Mouse (Mus musculus) hindbrain, postnatal 0 days (tissue): ENCODE results near the gene Cmip. TPM values are rescaled to one million over a fixed set of nuclear protein-coding genes. Genes with fewer than 3 reads are reported as not detected.
A peak's percentile ranks its signal among the peaks of the same experiment; 100 is the strongest.

ENCODE experiments used
- ATAC-seq: fragments of 200-750 bp; cut with Nextera tagmentation; 2 replicates; pipeline ENCODE4 v1.8.0; 2017; ENCODE audit warnings: mild to moderate bottlenecking, moderate TSS enrichment, moderate library complexity
- DNase-seq: peaks from one replicate; pipeline ENCODE4 v3.0.0-alpha.2; 2015; ENCODE audit warnings: low spot score
- H3K27ac ChIP-seq: fragments of 300-500 bp; sonication (generic); 2 replicates; pipeline ENCODE4 v1.5.1; 2014; ENCODE audit warnings: mild to moderate bottlenecking
- H3K27me3 ChIP-seq: fragments of 300-500 bp; sonication (generic); 2 replicates; pipeline ENCODE4 v1.6.1; 2014; ENCODE audit warnings: low read length, mixed read lengths; ENCODE audit not compliant: insufficient read depth
- H3K36me3 ChIP-seq: fragments of 300-500 bp; sonication (generic); 2 replicates; pipeline ENCODE4 v1.6.1; 2014; ENCODE audit warnings: low read length, mixed read lengths; ENCODE audit not compliant: insufficient read depth
- H3K4me1 ChIP-seq: fragments of 300-500 bp; sonication (generic); 2 replicates; pipeline ENCODE4 v1.6.1; 2014; ENCODE audit warnings: antibody characterized with exemption, low read length, mixed read lengths; ENCODE audit not compliant: insufficient read depth
- H3K4me2 ChIP-seq: fragments of 300-500 bp; sonication (generic); 2 replicates; pipeline ENCODE4 v1.6.1; 2014; ENCODE audit warnings: low read depth, mild to moderate bottlenecking, low read length, moderate library complexity, mixed read lengths
- H3K4me3 ChIP-seq: fragments of 300-500 bp; sonication (generic); 2 replicates; pipeline ENCODE4 v1.5.1; 2014; ENCODE audit warnings: low read length
- H3K9ac ChIP-seq: fragments of 300-500 bp; sonication (generic); replicated peaks from 2 replicates; pipeline ENCODE4 v1.6.1; 2014; ENCODE audit warnings: mild to moderate bottlenecking, low read length, moderate library complexity, mixed read lengths
- H3K9me3 ChIP-seq: fragments of 300-500 bp; sonication (generic); 2 replicates; pipeline ENCODE4 v1.6.1; 2016; ENCODE audit warnings: low read length, mixed read lengths
- CTCF ChIP-seq: IDR thresholded peaks from 2 replicates; pipeline ENCODE4 v1.5.1; 2016; ENCODE audit warnings: antibody characterized with exemption, control low read depth, low read depth
- WGBS: fragments of 180-500 bp; shearing (Covaris S2); extraction: QIAGEN DNeasy Blood & Tissue Kit; methylation state at CpG from one replicate; pipeline ENCODE4 v1.1.7; 2014; 5-methylcytosine and 5-hydroxymethylcytosine counted together
- polyA plus RNA-seq: library from polyadenylated mRNA; unstranded; fragments of >200 nt; fragmentation: Nextera tagmentation; extraction: Ambion mirVana; gene quantifications from 2 replicates; pipeline ENCODE4 v1.2.1, GENCODE M21; 2015
- total RNA-seq: library from RNA; depleted of rRNA; stranded (reverse); fragments of >200 nt; gene quantifications from 2 replicates; pipeline ENCODE4 v1.2.3, GENCODE M21; 2014

The Cmip gene
- total and polyA plus RNA-seq, 2 experiments from 2014 or later: 163 to 230 TPM

DNA sequence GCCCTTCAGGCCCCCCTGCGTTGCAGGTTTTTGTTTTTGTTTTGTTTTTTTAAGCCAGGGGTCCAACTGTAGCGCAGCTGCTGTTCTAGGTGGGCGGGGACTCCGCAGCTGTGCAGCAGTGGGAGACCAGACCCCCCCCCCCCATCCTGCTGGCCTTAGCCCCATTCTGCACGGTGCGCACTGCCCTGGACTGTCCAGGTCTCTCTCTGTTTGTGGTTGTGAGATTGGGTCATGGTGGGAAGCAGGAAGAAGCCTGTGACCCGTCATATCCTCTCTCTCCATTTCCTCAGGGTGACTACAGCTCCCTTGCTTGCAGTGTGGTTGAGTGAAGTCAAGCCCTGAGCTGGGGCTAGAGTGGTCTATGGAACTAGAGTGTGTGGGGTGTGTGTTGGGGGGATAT lies 114.3 kb downstream of the Cmip start:
- ATAC-seq (peak; percentile 43; the same call in 1 of the 2 replicates), DNase-seq (no peak)
- Histone ChIP-seq H3K9ac (no peak overlapping the region), H3K9me3 (no peaks in the 10 kb centered on the region), H3K36me3 (no peaks in the 10 kb centered on the region), H3K4me2 (no peak overlapping the region), H3K4me1 (peaks cover 49% of the 10 kb centered on the region), H3K27ac (no peak overlapping the region), H3K27me3 (no peaks in the 10 kb centered on the region), H3K4me3 (no peak overlapping the region)
- WGBS: 53% methylated on average over 7 of the region's 7 CpGs
- no peak for TF ChIP-seq CTCF

DNA sequence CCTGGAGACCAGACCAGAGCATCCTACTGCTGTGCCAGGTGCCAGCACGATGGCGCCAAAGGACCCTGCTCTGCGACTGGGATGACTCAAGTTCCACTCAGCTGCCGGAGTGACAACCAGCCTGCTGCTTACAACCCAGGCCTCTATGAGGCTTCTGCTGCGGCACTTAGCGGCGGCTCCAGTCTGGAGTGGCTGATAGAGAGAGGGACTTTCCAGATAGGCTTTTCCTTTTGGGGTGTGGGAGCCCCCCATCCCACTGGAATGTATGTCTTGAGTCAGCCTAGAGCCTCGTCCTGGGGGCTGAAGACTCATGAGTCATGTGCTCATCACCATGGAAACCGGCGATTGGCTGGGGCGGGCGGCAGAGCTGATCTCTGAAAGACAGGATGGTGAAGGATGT lies 115.2 kb downstream of the Cmip start:
- 51% methylated on average over 12 of the region's 12 CpGs for WGBS
- ATAC-seq: peak; percentile 46; the same call in 1 of the 2 replicates
- Histone ChIP-seq H3K4me1 (peaks cover 46% of the 10 kb centered on the region), H3K4me3 (no peak overlapping the region), H3K36me3 (no peaks in the 10 kb centered on the region), H3K27ac (peak overlapping the region; percentile 54), H3K4me2 (no peak overlapping the region), H3K9me3 (no peaks in the 10 kb centered on the region), H3K9ac (no peak overlapping the region), H3K27me3 (no peaks in the 10 kb centered on the region)
- DNase-seq: peak; percentile 65
- no peak for TF ChIP-seq CTCF

DNA sequence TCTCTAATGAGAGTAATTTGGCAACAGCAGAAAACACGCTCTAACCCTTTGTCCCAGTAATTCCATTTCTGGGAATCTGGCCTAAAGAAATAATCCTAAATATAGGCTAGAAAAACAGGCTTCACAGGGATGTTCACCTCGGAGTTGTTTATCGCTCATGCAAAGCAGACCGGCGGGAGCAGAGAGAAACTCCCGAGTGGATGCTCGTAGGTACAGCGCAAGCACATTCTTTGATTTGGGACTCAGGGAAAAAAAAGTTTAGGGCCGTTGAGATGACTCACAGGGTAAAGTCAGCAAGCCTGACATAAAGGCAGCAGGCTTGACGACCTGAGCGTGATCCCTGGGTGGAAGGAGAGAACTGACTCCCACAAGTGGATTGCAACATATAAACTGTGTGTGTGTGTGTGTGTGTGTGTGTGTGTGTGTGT lies 116.2 kb downstream of the Cmip start:
- TF ChIP-seq CTCF: no peak
- Histone ChIP-seq H3K4me2 (no peak overlapping the region), H3K4me1 (peaks cover 41% of the 10 kb centered on the region), H3K4me3 (no peak overlapping the region), H3K27me3 (no peaks in the 10 kb centered on the region), H3K9ac (no peak overlapping the region), H3K27ac (peak overlapping the region; percentile 54; the same call in 1 of the 2 replicates), H3K9me3 (no peaks in the 10 kb centered on the region), H3K36me3 (no peaks in the 10 kb centered on the region)
- ATAC-seq: no peak
- WGBS: 46% methylated on average over 11 of the region's 11 CpGs
- no peak for DNase-seq

DNA sequence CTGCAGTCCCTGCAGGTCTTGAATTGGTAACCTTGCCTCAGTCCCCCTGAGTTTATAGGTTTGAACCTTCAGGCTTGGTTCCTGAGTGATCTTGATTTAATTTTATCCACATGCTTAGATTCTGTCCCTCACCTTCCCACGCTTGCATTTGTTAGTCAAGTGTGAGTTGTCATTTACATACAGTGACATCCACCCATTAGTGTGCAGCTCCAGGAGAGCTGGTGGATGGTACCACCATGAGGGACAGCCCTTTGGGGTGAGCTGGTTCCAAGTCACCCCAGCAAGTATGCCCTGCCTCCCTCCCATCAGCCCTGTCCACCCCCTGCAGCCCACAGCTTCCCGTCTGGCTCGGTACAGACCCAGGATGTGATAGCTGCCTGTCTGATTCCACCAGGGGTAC lies 117.2 kb downstream of the Cmip start:
- WGBS: 55% methylated on average over 3 of the region's 3 CpGs
- Histone ChIP-seq H3K4me2 (no peak overlapping the region), H3K36me3 (no peaks in the 10 kb centered on the region), H3K27ac (no peak overlapping the region), H3K27me3 (no peaks in the 10 kb centered on the region), H3K4me3 (no peak overlapping the region), H3K4me1 (peaks cover 34% of the 10 kb centered on the region), H3K9ac (no peak overlapping the region), H3K9me3 (no peaks in the 10 kb centered on the region)
- TF ChIP-seq CTCF: no peak
- DNase-seq: no peak
- no peak for ATAC-seq

DNA sequence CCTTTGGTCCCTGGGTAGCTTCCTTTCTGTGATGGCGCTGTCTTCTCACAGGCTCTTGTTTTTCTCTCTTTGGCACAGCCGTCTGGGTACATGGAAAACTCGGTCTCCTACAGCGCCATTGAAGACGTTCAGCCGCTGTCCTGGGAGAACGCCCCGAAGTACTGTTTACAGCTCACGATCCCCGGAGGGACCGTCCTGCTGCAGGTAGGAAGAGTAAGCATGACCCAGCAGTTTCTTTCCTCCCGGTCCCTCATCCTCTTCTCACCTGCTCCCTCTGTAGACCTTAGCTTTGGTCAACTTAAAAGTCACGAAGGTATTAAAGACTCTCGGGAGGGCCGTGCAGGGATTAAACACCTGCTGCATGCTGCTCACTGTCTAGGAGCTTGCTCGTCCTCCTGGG lies 120.1 kb downstream of the Cmip start:
- Histone ChIP-seq H3K9me3 (no peaks in the 10 kb centered on the region), H3K4me2 (no peak overlapping the region), H3K9ac (no peak overlapping the region), H3K27ac (no peak overlapping the region), H3K36me3 (no peaks in the 10 kb centered on the region), H3K4me1 (peaks cover 23% of the 10 kb centered on the region), H3K4me3 (no peak overlapping the region), H3K27me3 (no peaks in the 10 kb centered on the region)
- DNase-seq: no peak
- no peak for TF ChIP-seq CTCF
- WGBS: 54% methylated on average over 16 of the region's 16 CpGs
- ATAC-seq: no peak

DNA sequence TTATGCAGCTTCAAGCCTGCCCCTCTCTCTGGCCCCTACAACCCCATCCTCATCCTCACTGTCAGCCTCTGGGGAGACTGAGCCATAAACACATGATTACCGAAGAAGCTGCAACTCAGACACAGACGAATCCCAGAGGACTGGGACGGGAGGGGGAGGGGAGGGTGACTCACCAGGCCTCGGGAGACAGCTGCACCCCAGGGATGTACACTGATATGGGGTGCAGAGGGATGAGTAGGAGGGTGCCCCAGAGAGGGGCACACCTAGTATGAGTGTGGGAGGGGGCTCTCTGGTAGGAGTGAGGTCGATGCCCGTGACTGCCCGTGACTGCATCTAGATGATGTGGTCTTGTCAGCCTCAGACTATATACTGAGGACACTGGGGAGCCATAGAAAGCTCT lies 121.8 kb downstream of the Cmip start:
- Histone ChIP-seq H3K27ac (no peak overlapping the region), H3K9ac (no peak overlapping the region), H3K4me3 (no peak overlapping the region), H3K9me3 (no peaks in the 10 kb centered on the region), H3K27me3 (no peaks in the 10 kb centered on the region), H3K36me3 (no peaks in the 10 kb centered on the region), H3K4me2 (no peak overlapping the region), H3K4me1 (peaks cover 12% of the 10 kb centered on the region; the same call in 1 of the 2 replicates)
- no peak for TF ChIP-seq CTCF
- ATAC-seq (0 out of 2 replicates have a peak, but pooled peaks have one; percentile 33), DNase-seq (no peak)
- 82% methylated on average over 7 of the region's 7 CpGs for WGBS

DNA sequence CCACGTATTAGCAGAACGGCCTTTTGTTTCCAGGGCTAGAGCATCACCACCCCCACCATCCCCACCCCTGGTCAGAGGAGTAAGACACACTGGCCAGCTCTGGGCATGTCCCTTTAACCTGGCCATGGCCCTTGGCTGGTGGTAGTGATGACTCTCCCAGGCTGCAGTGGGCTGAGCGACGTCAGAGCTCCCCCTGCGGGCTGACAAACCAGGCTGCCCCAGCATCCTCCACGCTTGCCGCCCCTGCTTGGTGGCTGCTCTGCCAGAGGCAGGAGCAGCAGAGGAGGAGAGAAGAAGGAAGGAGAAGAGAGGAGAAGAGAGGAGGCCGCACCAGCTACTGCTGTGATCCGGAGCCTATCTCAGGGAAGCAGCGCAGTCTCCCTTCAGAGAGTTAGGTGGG lies 122.3 kb downstream of the Cmip start:
- Histone ChIP-seq H3K9me3 (no peaks in the 10 kb centered on the region), H3K36me3 (no peaks in the 10 kb centered on the region), H3K4me1 (peaks cover 12% of the 10 kb centered on the region; the same call in 1 of the 2 replicates), H3K9ac (no peak overlapping the region), H3K4me2 (no peak overlapping the region), H3K27ac (no peak overlapping the region; the same call in 1 of the 2 replicates), H3K4me3 (no peak overlapping the region), H3K27me3 (no peaks in the 10 kb centered on the region)
- peak; percentile 64 for TF ChIP-seq CTCF
- WGBS: 54% methylated on average over 10 of the region's 10 CpGs
- peak; percentile 61 for DNase-seq
- ATAC-seq: peak; percentile 58; the same call in 1 of the 2 replicates
